Mouse (Mus musculus): ENCODE data around the gene Ptprc. TPM values are rescaled to one million over a fixed set of nuclear protein-coding genes. Genes with fewer than 3 reads are reported as not detected.

Gene Ptprc
- polyA plus RNA-seq, 1 experiment, result 38.1 TPM

- no peak for DNase-seq
- 63% methylated on average over 9 of the region's 9 CpGs for WGBS
- H3K4me3 ChIP-seq (replicated peaks; ENCODE audit: extremely low read depth, low read depth, low read length), result peak overlapping the region; percentile 57
- TF ChIP-seq CTCF (IDR thresholded peaks at IDR 0.05; ENCODE audit: insufficient read depth, low read length) (no peak), POLR2A (IDR thresholded peaks at IDR 0.05; ENCODE audit: borderline replicate concordance, extremely low read depth, low read depth, low read length) (no peak)
- H3K4me1 ChIP-seq (ENCODE audit: control insufficient read depth, insufficient read depth, low read length), result no peaks in the 10 kb centered on the region
Observed at GRCm38 (mm10) chr1:138174705-138175492, 609 bp downstream of the Ptprc start.

- DNase-seq, result no peak
- Histone ChIP-seq H3K4me3 (replicated peaks; ENCODE audit: extremely low read depth, low read depth, low read length) (no peak overlapping the region), H3K4me1 (ENCODE audit: control insufficient read depth, insufficient read depth, low read length) (no peaks in the 10 kb centered on the region)
- WGBS, result 68% methylated on average over 4 of the region's 4 CpGs
- TF ChIP-seq CTCF (IDR thresholded peaks at IDR 0.05; ENCODE audit: insufficient read depth, low read length) (no peak), POLR2A (IDR thresholded peaks at IDR 0.05; ENCODE audit: borderline replicate concordance, extremely low read depth, low read depth, low read length) (no peak)
Observed at GRCm38 (mm10) chr1:138174143-138174542, 1.4 kb downstream of the Ptprc start.

- WGBS, result 73% methylated on average over 6 of the region's 6 CpGs
- no peak for TF ChIP-seq CTCF (IDR thresholded peaks at IDR 0.05; ENCODE audit: insufficient read depth, low read length)
- TF ChIP-seq POLR2A (IDR thresholded peaks at IDR 0.05; ENCODE audit: borderline replicate concordance, extremely low read depth, low read depth, low read length), result no peak
- no peak for DNase-seq
- Histone ChIP-seq H3K4me1 (ENCODE audit: control insufficient read depth, insufficient read depth, low read length) (no peaks in the 10 kb centered on the region), H3K4me3 (replicated peaks; ENCODE audit: extremely low read depth, low read depth, low read length) (no peak overlapping the region)
Observed at GRCm38 (mm10) chr1:138173669-138174068, 1.8 kb downstream of the Ptprc start.

DNA sequence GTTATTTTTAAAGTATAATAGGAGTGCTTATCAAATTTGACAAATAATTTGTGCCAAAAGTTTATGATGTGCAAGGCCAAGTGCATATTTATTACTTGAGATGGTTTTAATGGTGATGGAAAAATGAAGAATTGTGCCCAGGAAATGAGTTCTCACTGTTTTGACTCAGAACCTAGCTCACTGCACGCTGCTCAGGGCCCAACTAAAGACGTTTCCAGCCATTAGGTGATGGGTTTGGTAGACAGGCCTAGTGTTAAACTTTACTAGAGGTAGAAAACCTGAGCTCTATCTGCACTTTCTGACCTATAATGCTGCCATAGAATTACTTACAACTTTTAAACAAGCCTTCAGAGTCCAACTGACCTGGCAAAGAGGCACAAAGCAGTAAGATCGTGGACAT is 3.0 kb downstream of the Ptprc start:
- 52% methylated on average over 3 of the region's 3 CpGs for WGBS
- H3K4me1 ChIP-seq (ENCODE audit: control insufficient read depth, insufficient read depth, low read length), result no peaks in the 10 kb centered on the region
- TF ChIP-seq POLR2A (IDR thresholded peaks at IDR 0.05; ENCODE audit: borderline replicate concordance, extremely low read depth, low read depth, low read length) (no peak), CTCF (IDR thresholded peaks at IDR 0.05; ENCODE audit: insufficient read depth, low read length) (no peak)
- DNase-seq, result no peak
- H3K4me3 ChIP-seq (replicated peaks; ENCODE audit: extremely low read depth, low read depth, low read length), result peak overlapping the region; percentile 10

GRCm38 (mm10) chr1:138172096-138172495 is 3.4 kb downstream of the Ptprc start:
- 70% methylated on average over 4 of the region's 4 CpGs for WGBS

GRCm38 (mm10) chr1:138166233-138166771 is 9.2 kb downstream of the Ptprc start:
- TF ChIP-seq POLR2A (IDR thresholded peaks at IDR 0.05; ENCODE audit: borderline replicate concordance, extremely low read depth, low read depth, low read length) (no peak), CTCF (IDR thresholded peaks at IDR 0.05; ENCODE audit: insufficient read depth, low read length) (no peak)
- no peak for DNase-seq
- WGBS, result 59% methylated on average over 5 of the region's 5 CpGs

More at GRCm38 (mm10) chr1:138172096-138172495, 3.4 kb downstream of the Ptprc start:
- Histone ChIP-seq H3K4me1 (ENCODE audit: control insufficient read depth, insufficient read depth, low read length) (no peaks in the 10 kb centered on the region), H3K4me3 (replicated peaks; ENCODE audit: extremely low read depth, low read depth, low read length) (peak overlapping the region; percentile 10)
- TF ChIP-seq CTCF (IDR thresholded peaks at IDR 0.05; ENCODE audit: insufficient read depth, low read length) (no peak), POLR2A (IDR thresholded peaks at IDR 0.05; ENCODE audit: borderline replicate concordance, extremely low read depth, low read depth, low read length) (no peak)
- no peak for DNase-seq

DNA sequence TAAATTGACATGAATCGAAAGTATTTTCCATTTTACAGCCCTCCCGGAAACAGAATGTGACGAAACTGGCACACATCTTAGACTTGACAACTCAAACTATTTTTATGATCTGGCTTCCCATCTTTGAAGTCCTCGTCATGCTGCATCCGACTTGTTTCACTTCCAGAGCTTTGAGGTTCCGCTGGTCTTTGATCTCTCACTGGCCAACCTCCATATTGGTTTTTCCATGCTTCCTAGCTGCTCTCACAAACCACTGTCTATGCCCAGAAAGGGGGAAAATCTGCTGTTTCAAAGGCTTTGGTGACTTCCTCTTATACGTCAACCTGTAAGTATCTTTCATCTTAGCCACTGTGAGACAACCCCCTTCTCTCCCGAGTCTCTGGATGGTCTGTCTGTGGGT is 12.9 kb downstream of the Ptprc start:
- no peak for DNase-seq
- 76% methylated on average over 8 of the region's 8 CpGs for WGBS
- H3K4me3 ChIP-seq (replicated peaks; ENCODE audit: extremely low read depth, low read depth, low read length), result no peak overlapping the region

More at GRCm38 (mm10) chr1:138166233-138166771, 9.2 kb downstream of the Ptprc start:
- no peak overlapping the region for H3K4me3 ChIP-seq (replicated peaks; ENCODE audit: extremely low read depth, low read depth, low read length)
- no peaks in the 10 kb centered on the region; the same call in 1 of the 2 replicates for H3K4me1 ChIP-seq (ENCODE audit: control insufficient read depth, insufficient read depth, low read length)

DNA sequence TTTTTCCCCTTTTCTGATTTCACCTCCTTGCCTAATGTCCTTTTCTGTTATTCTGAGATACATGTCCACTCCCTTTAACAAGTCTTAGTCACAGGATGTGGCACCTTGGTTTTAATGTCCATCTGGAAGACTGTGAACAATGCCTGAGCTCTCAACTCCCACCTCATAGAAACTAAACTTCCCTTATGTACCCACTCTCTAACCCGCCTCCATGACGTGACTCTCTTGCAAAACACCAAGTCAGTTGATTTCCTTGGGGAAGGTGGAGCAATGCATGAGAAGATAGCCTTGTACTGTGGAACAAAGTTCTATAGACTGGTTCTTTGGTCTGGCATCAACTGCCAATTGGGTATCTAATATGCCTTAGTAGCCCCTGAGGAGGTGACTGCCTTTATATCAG is 16.6 kb downstream of the Ptprc start:
- no peak overlapping the region for H3K4me3 ChIP-seq (replicated peaks; ENCODE audit: extremely low read depth, low read depth, low read length)
- TF ChIP-seq CTCF (IDR thresholded peaks at IDR 0.05; ENCODE audit: insufficient read depth, low read length) (no peak), POLR2A (IDR thresholded peaks at IDR 0.05; ENCODE audit: borderline replicate concordance, extremely low read depth, low read depth, low read length) (no peak)
- peaks cover 2% of the 10 kb centered on the region; the same call in 1 of the 2 replicates for H3K4me1 ChIP-seq (ENCODE audit: control insufficient read depth, insufficient read depth, low read length)
- DNase-seq, result no peak
- 67% methylated on average over 2 of the region's 2 CpGs for WGBS

More for the DNA sequence above, 12.9 kb downstream of the Ptprc start:
- no peaks in the 10 kb centered on the region; the same call in 1 of the 2 replicates for H3K4me1 ChIP-seq (ENCODE audit: control insufficient read depth, insufficient read depth, low read length)
- TF ChIP-seq CTCF (IDR thresholded peaks at IDR 0.05; ENCODE audit: insufficient read depth, low read length), result no peak
- TF ChIP-seq POLR2A (IDR thresholded peaks at IDR 0.05; ENCODE audit: borderline replicate concordance, extremely low read depth, low read depth, low read length), result no peak

GRCm38 (mm10) chr1:138158236-138158635 is 17.3 kb downstream of the Ptprc start:
- DNase-seq, result no peak
- 66% methylated on average over 3 of the region's 3 CpGs for WGBS

More at GRCm38 (mm10) chr1:138158236-138158635, 17.3 kb downstream of the Ptprc start:
- TF ChIP-seq CTCF (IDR thresholded peaks at IDR 0.05; ENCODE audit: insufficient read depth, low read length), result no peak
- no peak for TF ChIP-seq POLR2A (IDR thresholded peaks at IDR 0.05; ENCODE audit: borderline replicate concordance, extremely low read depth, low read depth, low read length)
- Histone ChIP-seq H3K4me1 (ENCODE audit: control insufficient read depth, insufficient read depth, low read length) (peaks cover 2% of the 10 kb centered on the region; the same call in 1 of the 2 replicates), H3K4me3 (replicated peaks; ENCODE audit: extremely low read depth, low read depth, low read length) (no peak overlapping the region)

Measured in lung, adult 2 months (tissue).